Mouse (Mus musculus) kidney, postnatal 14 days (tissue): ENCODE results near the gene Taar9.
A peak's percentile ranks its signal among the peaks of the same experiment; 100 is the strongest.
"Not testable (repeated sequence)": the region's sequence is repeated elsewhere in the genome, so short reads cannot be mapped to it uniquely, and the experiment has no call there.

Experiments used
- DNase-seq: peaks from one replicate; pipeline ENCODE4 v3.0.0; 2022; ENCODE audit warnings: mixed read lengths

Taar9 gene

DNA sequence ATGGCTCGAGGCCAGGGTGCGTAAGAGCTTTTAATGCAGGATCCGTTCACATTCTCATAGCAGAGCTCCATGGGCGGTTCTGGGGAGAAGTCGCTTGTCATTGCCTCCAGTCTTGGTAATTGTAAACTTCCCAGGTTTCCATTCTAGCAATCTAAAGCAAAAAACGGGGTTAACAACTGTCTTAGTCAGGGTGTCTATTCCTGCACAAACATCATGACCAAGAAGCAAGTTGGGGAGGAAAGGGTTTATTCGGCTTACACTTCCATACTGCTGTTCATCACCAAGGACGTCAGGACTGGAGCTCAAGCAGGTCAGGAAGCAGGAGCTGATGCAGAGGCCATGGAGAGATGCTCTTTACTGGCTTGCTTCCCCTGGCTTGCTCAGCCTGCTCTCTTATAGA lies at the start of gene Taar9:
Gene Taar9 (minus strand): TSS at position 101 of the 400 bp plus-strand sequence.
- not testable (repeated sequence) for DNase-seq

DNA sequence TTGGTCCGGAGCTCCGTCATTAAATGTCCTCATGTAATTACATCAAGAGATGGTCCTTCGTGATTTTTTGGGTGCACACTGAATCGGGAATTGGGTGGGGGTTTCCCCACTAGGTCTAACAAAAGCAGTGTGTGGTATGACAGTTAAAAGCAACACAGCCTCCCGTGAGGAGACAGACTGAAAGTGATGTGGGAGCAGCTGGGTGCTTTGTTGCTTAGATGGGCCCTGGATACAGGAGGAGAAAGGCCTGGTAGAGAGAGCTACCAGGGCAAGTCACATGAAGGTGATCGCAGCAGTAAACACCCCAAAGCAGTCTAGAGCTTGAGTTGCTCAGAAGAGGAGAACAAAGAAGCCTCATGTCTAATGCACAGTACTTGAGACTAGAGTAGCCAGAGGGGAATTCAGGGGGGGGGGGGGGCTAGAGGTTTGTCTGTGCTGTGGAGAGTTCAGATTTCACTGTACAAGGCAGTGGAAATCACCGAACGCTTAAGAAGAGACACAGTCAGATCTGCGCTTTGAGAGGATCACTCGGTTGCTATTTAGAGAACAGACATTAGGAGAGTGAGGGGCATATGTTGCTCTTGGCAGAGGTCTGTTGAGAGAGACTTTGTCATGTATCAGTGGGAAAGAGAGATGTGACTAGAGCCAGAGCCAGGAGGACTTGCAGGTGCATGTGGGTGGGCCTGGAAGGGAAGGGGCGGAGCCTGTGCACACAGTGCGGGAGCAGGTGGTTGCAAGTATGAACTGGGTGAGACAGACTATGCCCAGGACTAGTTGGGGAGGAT lies 49.3 kb upstream of the Taar9 start:
- no peak for DNase-seq

DNA sequence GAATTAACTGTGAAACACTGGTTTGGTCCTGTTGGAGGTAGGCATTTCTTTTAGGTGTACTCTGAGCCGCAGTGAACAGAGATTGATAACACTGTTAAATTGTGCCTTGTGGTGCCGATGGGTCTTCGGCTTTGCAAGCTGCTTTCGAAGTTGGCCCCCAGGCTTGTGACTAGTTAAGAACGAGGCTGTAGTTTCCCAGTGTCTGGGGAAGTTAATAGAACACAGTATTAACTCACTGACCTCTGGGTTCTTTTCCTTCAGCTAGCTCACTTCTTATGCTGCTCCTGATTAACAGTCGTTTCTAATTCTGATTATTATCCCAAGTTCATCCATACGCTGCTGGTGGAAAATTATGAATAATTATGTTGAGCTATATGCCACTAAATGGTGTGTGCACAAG lies 40.8 kb upstream of the Taar9 start:
- peak; percentile 76 for DNase-seq

DNA sequence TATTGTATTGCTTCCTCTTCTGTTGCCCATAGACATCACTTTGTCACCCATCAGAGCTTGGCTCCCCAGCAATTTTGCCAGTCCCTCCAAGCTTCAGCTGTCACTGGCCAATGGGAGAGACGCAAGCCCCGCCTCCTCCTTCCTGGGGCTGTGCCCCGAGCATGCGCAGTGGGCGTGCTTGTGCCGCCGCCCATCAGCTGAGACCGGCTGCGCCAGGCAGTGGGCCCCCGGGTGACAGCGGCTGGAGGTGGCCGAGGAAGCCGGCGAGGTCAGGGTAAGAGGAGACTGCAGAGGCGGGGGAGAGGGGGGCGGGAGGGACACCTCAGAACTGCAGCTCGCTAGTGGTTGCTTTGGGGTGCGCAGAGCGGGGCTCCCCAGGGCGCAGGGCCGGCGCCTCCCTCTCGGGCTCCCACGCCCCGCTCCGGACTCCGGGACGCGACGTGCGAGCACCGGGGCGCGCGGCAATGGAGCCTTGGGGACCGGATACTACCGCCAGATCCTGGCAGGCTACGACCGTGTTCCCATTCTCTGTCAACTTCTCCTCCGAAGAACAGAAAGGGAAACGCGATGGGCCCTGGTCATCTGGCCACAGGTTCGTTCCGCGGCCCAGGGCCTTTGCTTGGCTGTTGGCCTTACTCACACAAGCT lies 39.9 kb upstream of the Taar9 start, which contains the start of gene Stx7:
Gene Stx7 (plus strand): TSS at position 168 of the 647 bp plus-strand sequence.
- peak; percentile 96 for DNase-seq

DNA sequence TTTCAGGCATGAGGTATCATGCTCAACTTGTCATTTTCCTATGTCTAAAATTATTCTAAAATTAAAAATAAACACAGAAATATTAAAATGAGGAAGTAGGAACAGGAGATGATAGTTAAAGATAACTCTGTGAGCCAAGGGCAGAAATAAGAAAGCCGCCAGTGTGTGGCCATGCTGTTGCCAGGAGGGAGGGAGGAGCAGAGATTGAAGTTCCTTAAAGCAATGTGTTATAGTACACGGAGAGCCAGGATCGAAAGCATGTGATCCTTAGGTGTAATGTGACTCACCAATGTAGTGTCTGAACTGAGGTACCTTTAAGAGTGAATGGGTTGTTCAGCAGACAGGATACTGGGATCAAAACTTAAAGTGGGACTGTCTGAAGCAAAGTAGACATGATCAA lies 33.4 kb upstream of the Taar9 start:
- no peak for DNase-seq

DNA sequence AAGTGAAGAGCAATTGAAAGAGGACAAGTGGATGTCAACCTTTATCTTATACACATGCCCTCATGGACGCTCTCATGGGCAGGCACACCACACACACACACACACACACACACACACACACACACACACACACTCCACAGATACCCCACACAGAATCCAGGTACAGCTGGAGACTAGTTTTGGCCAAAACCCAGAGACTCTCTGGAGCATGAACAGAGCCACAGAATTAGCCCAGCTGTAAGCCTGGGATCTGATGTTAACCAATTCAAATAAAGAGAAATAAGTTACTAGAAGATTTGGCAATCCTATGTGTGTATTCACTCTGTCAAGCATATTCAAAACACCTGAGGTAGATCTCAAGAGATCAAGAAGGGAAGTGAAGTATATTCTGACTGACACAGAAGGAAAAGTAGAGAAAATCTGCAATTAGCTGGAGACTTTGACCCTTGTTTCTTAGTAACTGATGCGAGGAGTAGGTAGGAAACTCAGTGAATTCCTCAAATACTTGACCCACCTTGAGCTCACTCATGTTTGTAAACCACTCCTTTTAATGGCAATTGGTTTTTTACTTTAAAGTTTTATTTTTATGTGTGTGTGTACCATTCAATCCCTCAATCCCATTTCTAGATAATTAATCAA lies 29.4 kb upstream of the Taar9 start:
- peak; percentile 64 for DNase-seq

DNA sequence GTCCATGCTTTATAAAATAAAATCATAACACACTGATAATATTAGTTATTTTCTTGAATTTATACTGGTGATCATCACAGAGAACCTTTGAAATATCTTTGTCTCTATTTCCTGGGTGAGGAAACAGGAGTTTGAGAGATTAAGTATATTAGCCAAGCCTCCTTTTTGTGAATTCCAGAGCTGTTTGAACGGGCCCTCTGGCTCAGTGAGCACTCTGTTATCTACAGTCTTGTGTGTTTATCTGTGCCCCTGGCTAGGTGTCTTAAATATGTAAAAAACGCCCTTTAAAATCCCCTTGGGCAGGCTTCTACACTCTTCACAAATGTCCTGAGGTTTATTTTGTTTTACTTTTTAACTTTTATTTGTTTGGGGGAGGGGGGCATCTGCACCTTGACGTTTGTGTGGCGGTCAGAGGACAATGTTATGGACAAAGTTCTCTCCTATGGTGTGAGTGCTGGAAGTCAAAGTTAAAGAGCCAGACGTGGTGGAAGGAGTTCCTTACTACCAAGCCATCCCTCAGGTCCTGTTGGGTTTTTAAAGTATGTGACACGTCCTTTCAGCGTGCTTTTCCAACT lies 24.8 kb upstream of the Taar9 start:
- no peak for DNase-seq

DNA sequence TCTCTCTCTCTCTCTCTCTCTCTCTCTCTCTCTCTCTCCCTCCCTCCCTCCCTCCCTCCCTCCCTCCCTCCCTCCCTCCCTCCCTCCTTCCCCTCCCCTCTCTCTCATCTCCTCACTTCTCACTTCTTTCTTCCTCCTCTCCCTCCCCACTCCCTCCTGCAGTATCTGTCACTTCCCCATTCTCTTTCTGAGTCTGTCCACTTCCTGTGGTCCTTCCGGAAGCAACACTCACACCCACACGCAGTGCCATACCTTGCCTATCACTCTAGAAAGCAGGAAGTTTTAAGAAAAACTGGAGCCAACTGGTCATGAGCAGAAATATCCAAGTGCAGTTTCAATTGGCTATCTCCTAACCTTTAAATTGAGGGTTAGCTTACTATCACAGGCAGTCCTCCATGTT lies 23.8 kb upstream of the Taar9 start:
- DNase-seq: no peak

DNA sequence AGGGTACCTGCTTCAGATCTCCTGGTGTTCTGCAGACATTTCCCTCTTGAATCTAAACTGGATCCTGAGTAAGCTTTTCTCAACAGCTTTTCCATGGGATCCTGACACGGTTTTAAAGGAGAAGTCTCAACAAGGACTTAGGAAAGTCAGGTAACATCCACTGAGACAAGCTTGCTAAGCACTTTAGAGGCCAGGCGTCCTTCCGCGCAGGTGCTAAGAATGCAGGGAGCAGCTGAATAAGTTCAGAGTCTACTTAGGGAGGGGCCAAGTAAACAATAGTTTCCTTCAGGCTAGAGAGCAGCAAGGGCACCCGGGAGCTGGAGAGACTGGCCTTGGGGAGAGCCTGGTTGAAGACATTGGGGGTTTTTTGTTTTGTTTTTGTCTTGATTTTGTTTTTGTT lies 22.9 kb upstream of the Taar9 start:
- DNase-seq: peak; percentile 70

DNA sequence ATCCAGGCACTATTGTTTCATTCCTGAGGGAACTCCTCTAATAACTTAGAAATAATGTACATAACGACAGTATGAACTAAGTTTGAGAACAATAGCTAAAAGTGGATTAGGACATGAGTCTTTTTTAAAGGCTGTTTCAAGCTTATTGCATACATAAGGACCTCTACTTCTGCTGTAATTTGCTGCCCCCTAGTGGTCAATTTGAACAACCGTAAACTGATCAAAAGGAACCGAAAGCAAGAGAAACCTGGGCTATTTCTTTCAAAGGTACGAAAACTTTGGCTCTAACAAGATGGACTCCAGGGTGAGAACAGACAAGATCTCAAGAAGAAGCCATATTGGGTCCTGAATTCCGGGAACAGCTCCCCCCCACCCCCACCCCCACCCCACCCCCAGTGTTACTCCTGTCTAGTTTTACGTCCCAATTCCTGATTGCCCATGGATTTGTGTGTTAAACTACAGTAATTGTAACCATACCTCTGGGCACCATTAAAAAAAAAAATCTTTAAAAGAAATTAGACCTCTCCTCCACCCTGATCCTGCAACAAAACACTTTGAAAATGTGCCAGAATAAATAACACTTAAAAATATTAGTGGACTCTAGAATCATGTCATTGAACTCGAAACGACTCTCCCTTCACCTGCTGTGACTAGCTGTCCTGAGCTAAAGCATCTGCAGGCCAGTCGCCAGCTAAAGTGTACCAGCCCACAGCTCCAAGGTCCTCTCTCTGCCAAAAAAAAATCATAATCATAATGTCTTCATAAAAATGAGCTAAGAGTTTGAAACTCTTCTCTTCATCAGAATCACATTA lies 22.3 kb upstream of the Taar9 start:
- peak; percentile 80 for DNase-seq

DNA sequence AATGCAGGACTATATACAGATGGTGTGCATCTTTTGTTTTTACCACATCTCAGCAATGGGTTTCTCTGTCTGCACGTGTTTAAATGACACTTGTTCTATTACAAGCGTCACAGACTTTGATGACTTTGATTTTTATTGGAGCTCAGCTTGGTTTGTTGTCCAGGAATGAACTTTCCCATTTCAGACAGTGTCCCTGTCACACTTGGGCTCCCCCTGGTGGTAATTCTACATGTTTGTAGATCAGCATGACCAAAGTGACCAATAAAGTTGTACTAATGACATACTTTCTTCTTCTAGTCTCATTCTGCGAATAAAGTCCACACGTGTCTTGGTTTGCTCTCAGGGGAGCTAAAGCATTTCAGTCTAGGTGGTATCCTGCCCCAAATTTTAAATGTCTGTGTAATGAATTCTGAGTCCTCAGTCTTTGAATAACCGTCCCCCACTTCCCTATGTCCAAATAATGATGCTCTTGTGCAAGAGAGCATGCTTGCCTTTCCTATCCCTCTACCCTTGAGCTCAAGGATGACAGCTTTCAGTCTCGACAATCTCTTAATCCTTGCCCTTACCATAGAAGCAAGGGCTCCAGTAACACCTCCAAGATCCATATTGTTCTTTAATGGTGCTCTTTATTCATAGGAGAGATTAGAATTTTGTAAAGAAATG lies 1.9 kb upstream of the Taar9 start:
- DNase-seq: peak; percentile 51

DNA sequence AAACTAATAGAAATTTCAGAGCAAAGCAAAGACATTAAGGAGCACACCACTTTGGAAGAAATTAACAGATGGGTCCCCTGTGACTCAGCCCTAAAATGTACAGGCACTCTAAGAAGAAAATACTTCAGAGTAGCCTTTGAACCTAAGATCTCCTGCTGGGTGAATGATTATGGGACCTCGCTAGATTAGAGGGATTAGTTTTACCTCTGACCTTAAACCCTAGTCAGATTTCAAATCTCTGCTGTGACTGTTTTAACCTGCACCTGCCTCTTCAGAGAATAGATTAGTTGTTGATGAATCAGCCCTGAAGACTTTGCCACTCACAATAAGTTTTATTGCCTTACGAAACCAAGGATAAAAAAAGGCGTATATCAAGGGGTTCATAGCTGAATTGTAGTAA lies 1.1 kb downstream of the Taar9 start:
- peak; percentile 10 for DNase-seq

DNA sequence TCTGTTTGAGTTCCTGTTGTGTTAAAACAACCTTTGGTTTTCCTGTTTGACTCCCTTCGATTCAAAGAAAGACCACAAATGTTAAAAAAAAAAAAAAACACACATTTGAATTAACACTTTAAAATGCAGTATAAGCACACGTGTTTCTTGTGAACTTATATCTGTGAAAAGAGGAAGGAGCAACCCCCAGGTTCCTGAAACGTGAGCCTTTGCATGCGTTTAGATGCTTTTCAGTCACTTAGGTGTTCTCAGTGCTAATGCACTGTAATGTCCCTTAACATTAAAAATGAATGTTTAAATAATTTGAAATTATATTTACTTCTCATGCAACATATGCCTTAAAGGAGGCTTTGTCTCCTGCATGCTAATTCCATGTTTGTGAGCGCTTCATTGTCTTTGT lies 1.6 kb downstream of the Taar9 start:
- no peak for DNase-seq

DNA sequence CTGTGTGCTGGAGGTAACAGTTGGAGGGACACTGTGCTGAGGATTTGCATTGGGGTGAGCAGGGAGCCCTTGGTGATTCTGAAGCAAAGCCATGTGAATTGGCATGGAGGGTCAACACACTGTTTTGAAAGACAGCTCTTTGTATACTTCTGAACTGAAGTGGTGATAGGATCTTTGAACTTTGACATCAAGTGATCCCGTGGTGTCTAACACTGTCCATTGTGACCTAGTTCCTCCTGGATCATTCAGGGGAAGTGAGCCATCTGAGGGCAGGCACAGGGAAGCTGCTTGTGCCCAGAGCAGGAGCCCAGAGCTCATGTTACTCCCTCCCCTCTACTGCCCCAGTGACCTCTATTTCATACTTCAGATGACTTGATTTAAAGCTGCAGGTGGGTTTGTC lies 6.0 kb downstream of the Taar9 start:
- not testable (repeated sequence) for DNase-seq

DNA sequence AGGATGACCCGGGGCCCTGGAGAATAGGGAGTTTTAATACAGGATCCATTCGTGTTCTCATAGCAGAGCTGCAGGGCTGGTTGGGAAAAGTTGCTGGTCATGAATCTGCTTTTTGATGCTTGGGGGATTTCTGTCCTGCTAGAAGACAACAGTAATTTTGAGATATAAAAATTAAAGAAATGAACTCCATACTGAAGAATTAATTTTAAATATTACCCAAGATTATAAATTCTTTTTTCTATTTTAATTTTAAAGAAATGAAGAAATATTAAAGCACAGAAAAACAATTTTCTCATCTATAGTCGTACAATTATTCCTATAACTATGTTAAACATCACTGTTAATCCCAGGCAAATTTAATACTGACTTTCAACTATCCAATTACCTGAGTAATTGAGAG lies 7.5 kb downstream of the Taar9 start, which contains the start of gene Taar8c:
Gene Taar8c (minus strand): TSS at position 101 of the 400 bp plus-strand sequence.
- DNase-seq: not testable (repeated sequence)

DNA sequence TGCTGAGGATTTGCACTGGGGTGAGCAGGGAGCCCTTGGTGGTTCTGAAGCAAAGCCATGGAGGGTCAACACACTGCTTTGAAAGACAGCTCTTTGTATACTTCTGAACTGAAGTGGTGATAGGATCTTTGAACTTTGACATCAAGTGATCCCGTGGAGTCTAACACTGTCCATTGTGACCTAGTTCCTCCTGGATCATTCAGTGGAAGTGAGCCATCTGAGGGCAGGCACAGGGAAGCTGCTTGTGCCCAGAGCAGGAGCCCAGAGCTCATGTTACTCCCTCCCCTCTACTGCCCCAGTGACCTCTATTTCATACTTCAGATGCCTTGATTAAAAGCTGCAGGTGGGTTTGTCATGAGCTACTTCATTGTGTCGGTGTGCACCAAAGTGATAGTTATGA lies 12.3 kb downstream of the Taar9 start:
- DNase-seq: not testable (repeated sequence)

DNA sequence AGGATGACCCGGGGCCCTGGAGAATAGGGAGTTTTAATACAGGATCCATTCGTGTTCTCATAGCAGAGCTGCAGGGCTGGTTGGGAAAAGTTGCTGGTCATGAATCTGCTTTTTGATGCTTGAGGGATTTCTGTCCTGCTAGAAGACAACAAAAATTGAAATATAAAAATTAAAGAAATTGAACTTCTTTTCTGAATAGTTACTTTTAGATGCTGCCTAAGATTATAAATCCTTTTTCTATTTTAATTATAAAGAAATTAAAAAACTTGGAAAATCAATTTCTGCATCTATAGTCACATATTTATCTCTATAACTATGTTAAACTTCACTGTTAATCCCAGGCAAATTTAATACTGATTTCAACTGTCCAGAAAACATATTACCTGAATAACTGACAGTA lies 17.1 kb downstream of the Taar9 start, which contains the start of gene Taar8b:
Gene Taar8b (minus strand): TSS at position 101 of the 400 bp plus-strand sequence.
- DNase-seq: no peak

DNA sequence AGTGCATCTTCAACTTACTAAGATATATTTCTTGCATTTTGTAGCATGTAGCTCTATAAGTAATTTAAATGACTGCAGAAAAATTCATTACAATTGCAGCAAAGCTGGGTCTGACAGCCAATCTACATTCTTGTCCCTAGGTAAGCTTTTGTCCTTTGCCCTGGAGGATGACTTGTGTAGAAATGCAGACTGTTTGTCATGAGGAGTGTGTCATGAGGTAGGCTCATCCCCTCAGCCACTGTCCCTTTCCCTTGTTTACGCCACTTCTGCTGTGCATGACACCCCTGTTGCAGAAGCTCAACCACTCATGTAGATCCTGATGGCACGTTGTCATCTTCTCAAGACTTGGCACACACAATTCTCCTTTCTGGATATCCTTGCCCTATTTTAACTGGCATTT lies 22.2 kb downstream of the Taar9 start:
- DNase-seq: no peak

DNA sequence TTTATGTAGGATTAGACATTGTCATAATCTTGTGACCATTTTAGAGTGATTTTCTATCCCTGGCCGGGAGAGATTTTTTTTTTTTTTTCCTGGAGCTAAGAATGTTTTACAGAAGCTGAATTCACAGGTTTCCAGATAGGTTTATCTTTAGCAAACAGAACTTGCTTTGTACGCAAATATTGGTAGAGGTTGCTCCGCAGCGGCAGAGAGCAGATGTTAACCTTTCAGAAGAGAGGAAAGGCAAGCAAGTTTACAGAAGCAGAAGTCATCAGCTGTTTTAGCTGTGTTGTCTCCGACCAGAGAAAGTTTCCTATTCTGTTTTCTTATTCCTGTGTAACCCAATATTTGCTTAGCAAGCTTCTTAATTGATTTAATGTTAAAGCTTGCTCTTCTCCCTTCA lies 22.8 kb downstream of the Taar9 start:
- no peak for DNase-seq

DNA sequence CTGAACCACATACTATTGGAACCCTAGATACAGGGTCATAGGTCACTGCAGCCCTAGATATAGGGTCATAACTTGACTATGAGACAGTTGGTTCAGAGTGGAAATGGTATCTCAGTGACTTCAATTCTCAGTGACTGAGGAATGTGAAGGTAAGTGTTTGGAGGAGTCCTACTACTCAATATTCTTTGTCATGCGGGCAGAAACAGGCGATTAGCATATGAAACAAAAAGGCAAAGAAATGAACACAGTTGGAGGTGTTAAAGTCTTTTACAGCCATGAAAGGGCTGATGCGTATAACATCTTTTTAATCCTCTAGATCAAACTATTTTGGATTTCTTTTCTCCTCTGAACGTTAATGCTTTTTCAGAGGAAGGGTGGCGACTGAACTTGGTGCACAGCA lies 23.4 kb downstream of the Taar9 start:
- no peak for DNase-seq

DNA sequence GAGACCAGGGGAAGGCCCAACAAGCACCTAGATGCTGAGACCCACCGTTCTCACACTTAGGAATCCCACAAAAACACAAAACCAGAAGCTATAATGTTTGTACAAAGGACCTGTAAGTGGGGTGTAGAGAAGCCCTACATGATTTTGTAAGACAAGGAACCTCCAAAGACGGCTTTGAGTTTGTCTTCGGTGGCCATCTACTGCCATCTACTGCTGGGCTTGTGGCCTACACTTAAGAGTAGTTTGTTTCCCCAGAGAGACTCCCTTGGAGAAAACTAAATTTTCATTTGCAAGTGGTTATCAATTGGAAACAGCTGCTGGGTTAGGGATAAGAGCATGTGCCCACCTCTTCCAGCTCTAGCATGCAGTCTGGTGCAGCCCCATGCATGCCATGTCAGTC lies 29.2 kb downstream of the Taar9 start:
- DNase-seq: peak; percentile 46

DNA sequence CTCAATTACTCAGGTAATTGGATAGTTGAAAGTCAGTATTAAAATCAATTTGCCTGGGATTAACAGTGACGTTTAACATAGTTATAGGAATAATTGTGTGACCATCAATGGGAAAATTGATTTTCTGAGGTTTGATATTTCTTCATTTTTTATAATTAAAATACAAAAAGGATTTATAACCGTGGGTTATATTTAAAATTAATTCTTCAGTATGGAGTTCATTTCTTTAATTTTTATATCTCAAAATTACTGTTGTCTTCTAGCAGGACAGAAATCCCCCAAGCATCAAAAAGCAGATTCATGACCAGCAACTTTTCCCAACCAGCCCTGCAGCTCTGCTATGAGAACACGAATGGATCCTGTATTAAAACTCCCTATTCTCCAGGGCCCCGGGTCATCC lies 33.1 kb downstream of the Taar9 start, which contains the start of gene Taar8a:
Gene Taar8a (plus strand): TSS at position 301 of the 400 bp plus-strand sequence.
- not testable (repeated sequence) for DNase-seq
